In the genomic region with DNA sequence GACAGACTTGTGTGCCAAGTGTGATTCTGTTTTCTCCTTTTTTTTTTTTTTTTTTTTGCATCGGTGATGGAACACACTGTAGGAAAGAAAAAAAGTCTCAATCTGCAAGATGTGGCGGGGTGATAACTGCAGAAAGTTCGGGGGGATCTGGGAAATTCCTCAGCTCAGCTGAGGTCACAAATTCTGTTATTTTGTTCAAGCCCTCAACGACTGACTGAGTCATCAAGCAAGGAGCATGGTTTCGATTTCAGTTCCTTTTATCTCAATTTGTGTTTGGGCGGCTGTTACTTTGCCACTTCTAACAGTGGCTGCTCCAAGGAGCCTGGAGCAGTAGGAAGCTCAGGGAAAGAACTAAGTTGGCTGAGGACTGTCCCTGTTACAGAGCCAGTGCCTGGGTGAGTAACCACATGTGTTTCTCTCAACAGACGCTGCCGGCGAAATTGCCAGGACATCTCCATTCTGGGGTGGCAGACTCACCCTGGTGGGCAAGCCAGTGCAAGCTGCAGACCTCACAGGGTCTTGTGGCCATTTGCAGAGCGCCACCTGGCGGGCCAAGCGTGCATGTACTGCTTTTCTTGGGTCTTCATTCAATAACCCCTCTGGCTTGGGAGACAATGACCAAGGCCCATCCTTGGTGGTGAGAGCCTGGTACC, we compare ENCODE assay signal across 8 mouse cellular contexts. TPM values are rescaled to one million over a fixed set of nuclear protein-coding genes. Genes with fewer than 3 reads are reported as not detected.
DNase-seq lines count a peak whose midpoint lies in the region; ATAC-seq and TF ChIP-seq lines count a peak whose summit lies in the region.

No protein-coding gene starts in this region.

- ATAC-seq in G1E (ENCODE audit: extremely low read depth, insufficient number of reproducible peaks, low FRiP score, poor library complexity, severe bottlenecking): peak; percentile 93
- peak; percentile 88 for ATAC-seq in forebrain, embryonic 15.5 days (replicated peaks)
- ATAC-seq in neural tube, embryonic 14.5 days (ENCODE audit: low read depth): peak; percentile 74; the same call in 1 of the 2 replicates

- peak; percentile 90 for TF ChIP-seq CTCF in G1E (IDR thresholded peaks at IDR 0.05; ENCODE audit: low read depth, low read length)

- peaks cover 12% of the 10 kb centered on the region for H3K4me1 ChIP-seq in G1E (ENCODE audit: insufficient read depth, low read depth, low read length)
- 0 out of 2 replicates have a peak, but pooled peaks cover 4% of the 10 kb centered on the region for H3K4me1 ChIP-seq in forebrain, embryonic 15.5 days
- H3K4me1 ChIP-seq in neural tube, embryonic 14.5 days (ENCODE audit: control insufficient read depth, insufficient read depth, low read length): no peaks in the 10 kb centered on the region

- H3K27me3 ChIP-seq in G1E (ENCODE audit: insufficient read depth, low read length): peaks cover 4% of the 10 kb centered on the region; the same call in 1 of the 2 replicates
- H3K27me3 ChIP-seq in forebrain, embryonic 15.5 days: no peaks in the 10 kb centered on the region
- no peaks in the 10 kb centered on the region for H3K27me3 ChIP-seq in neural tube, embryonic 14.5 days (ENCODE audit: control insufficient read depth, insufficient read depth, low read length)

- H3K9me3 ChIP-seq in G1E (replicated peaks): no peaks in the 10 kb centered on the region
- H3K9me3 ChIP-seq in forebrain, embryonic 15.5 days: no peaks in the 10 kb centered on the region
- no peaks in the 10 kb centered on the region for H3K9me3 ChIP-seq in neural tube, embryonic 14.5 days (ENCODE audit: control insufficient read depth, low read length)

- intact Hi-C loops in heart, postnatal 25 days (cut with DNase I): loop anchor here (1.0 to 10.0 kb wide), 5 partner anchors 30 to 144 kb away; a partner anchor contains a TSS

- no peak overlapping the region; the same call in 1 of the 2 replicates for H3K9ac ChIP-seq in forebrain, embryonic 15.5 days (replicated peaks)
- no peak overlapping the region for H3K9ac ChIP-seq in neural tube, embryonic 14.5 days (replicated peaks; ENCODE audit: low read depth, low read length)

- H3K36me3 ChIP-seq in G1E (replicated peaks): no peaks in the 10 kb centered on the region
- H3K36me3 ChIP-seq in forebrain, embryonic 15.5 days: no peaks in the 10 kb centered on the region
- no peaks in the 10 kb centered on the region for H3K36me3 ChIP-seq in neural tube, embryonic 14.5 days (ENCODE audit: control insufficient read depth, insufficient read depth, low read length)

- peak overlapping the region; percentile 33 for H3K4me2 ChIP-seq in forebrain, embryonic 15.5 days (replicated peaks)
- H3K4me2 ChIP-seq in neural tube, embryonic 14.5 days (ENCODE audit: low read depth, low read length): peak overlapping the region; percentile 35; the same call in 1 of the 2 replicates

- 20% methylated on average over 12 of the region's 12 CpGs for WGBS in forebrain, embryonic 15.5 days
- WGBS in neural tube, embryonic 14.5 days: 24% methylated on average over 12 of the region's 12 CpGs

- DNase-seq in G1E (ENCODE audit: low spot score): peak; percentile 57
- peak; percentile 60 for DNase-seq in cerebellum, adult 11-12 months
- peak; percentile 76 for DNase-seq in heart, postnatal 25 days (ENCODE audit: low spot score)
- peak; percentile 86 for DNase-seq in layer of hippocampus, adult 11-12 months (ENCODE audit: low spot score)
- peak; percentile 86 to 88 for DNase-seq in lung, adult 18-20 months
- peak; percentile 91 for DNase-seq in testis, postnatal 10 days (ENCODE audit: low spot score)

- peak overlapping the region; percentile 67 for H3K4me3 ChIP-seq in G1E (ENCODE audit: low read depth, low read length)
- H3K4me3 ChIP-seq in forebrain, embryonic 15.5 days: peak overlapping the region; percentile 22
- no peak overlapping the region for H3K4me3 ChIP-seq in neural tube, embryonic 14.5 days (ENCODE audit: low read depth, low read length)

- no peak overlapping the region for H3K27ac ChIP-seq in forebrain, embryonic 15.5 days (replicated peaks)
- no peak overlapping the region for H3K27ac ChIP-seq in neural tube, embryonic 14.5 days (ENCODE audit: low read depth, low read length)

RNA-seq across cellular contexts. Expression of a gene that starts 0.6 kb away (rescaled TPM):
- total RNA-seq in G1E (2014; fragmentation: Nextera tagmentation): not detected in 2 replicates
- 0.12 and 0.27 TPM in 2 replicates for total RNA-seq in G1E (2017)
- not detected in 2 replicates for polyA plus RNA-seq in G1E (2012)
- 0.82 and 0.93 TPM in 2 replicates for polyA plus RNA-seq in forebrain, embryonic 15.5 days (2015; fragmentation: Nextera tagmentation; extraction: Ambion mirVana)
- total RNA-seq in heart, postnatal 25 days (2021): 10 to 100 TPM; 10.5 to 12.6 TPM
- polyA plus RNA-seq in neural tube, embryonic 14.5 days (2014; fragmentation: Nextera tagmentation; extraction: Ambion mirVana): 0.64 and 0.86 TPM in 2 replicates

RNA-seq across cellular contexts. Expression of a gene that starts 30.3 kb away (rescaled TPM):
- total RNA-seq in G1E (2014; fragmentation: Nextera tagmentation): 11.2 and 12.3 TPM in 2 replicates
- total RNA-seq in G1E (2017): 8.0 and 8.4 TPM in 2 replicates
- 0.21 and 0.30 TPM in 2 replicates for polyA plus RNA-seq in G1E (2012)
- 1.8 and 1.9 TPM in 2 replicates for polyA plus RNA-seq in forebrain, embryonic 15.5 days (2015; fragmentation: Nextera tagmentation; extraction: Ambion mirVana)
- total RNA-seq in heart, postnatal 25 days (2021): 10 to 100 TPM in 1 of 2 experiments, 1 to 10 TPM in 1; 9.5 to 12.1 TPM
- polyA plus RNA-seq in neural tube, embryonic 14.5 days (2014; fragmentation: Nextera tagmentation; extraction: Ambion mirVana): 1.0 and 2.4 TPM in 2 replicates

RNA-seq across cellular contexts. Expression of a gene that starts 34.2 kb away (rescaled TPM):
- total RNA-seq in G1E (2014; fragmentation: Nextera tagmentation): 0.44 TPM in 1 of 2 replicates, not detected in the other
- 0.41 and 0.44 TPM in 2 replicates for total RNA-seq in G1E (2017)
- polyA plus RNA-seq in G1E (2012): not detected in 2 replicates
- polyA plus RNA-seq in forebrain, embryonic 15.5 days (2015; fragmentation: Nextera tagmentation; extraction: Ambion mirVana): not detected in 2 replicates
- under 1 TPM in 1 of 2 experiments, not detected in 1; 0.14 TPM for total RNA-seq in heart, postnatal 25 days (2021)
- polyA plus RNA-seq in neural tube, embryonic 14.5 days (2014; fragmentation: Nextera tagmentation; extraction: Ambion mirVana): not detected in 2 replicates

RNA-seq across cellular contexts. Expression of a gene that starts 60.0 kb away (rescaled TPM):
- total RNA-seq in G1E (2014; fragmentation: Nextera tagmentation) (0.29 and 0.30 TPM in 2 replicates), G1E (2017) (0.46 and 0.87 TPM in 2 replicates)
- polyA plus RNA-seq in G1E (2012): not detected in 2 replicates
- 0.28 and 0.40 TPM in 2 replicates for polyA plus RNA-seq in forebrain, embryonic 15.5 days (2015; fragmentation: Nextera tagmentation; extraction: Ambion mirVana)
- 10 to 100 TPM; 10.0 to 12.6 TPM for total RNA-seq in heart, postnatal 25 days (2021)
- polyA plus RNA-seq in neural tube, embryonic 14.5 days (2014; fragmentation: Nextera tagmentation; extraction: Ambion mirVana): 0.16 and 0.54 TPM in 2 replicates
